ENCODE assay signal across 18 mouse cellular contexts in genomic region chr17:70807885-70808284, GRCm38 (mm10). TPM values are rescaled to one million over a fixed set of nuclear protein-coding genes. Genes with fewer than 3 reads are reported as not detected.
DNase-seq lines count a peak whose midpoint lies in the region; TF ChIP-seq lines count a peak whose summit lies in the region.
"Had no signal": no experiment of that assay in that cellular context is flagged by ENCODE, and none has a peak within 500 bp of the region (broad histone marks: within the 10 kb centered on the region; RNA-seq: fewer than 3 reads in every experiment).

No protein-coding gene starts in this region.

- H3K27ac ChIP-seq in ES-E14 (ENCODE audit: insufficient read depth, low read depth, low read length, poor library complexity, severe bottlenecking) = peak overlapping the region; percentile 28; the same call in 1 of the 2 replicates
- H3K27ac ChIP-seq: embryonic facial prominence, embryonic 10.5 days; embryonic facial prominence, embryonic 12.5 days; forebrain, embryonic 13.5 days; forebrain, embryonic 15.5 days had no signal

- H3K27me3 ChIP-seq in E14TG2a.4 (ENCODE audit: insufficient read depth, low read length) = no peaks in the 10 kb centered on the region
- H3K27me3 ChIP-seq: embryonic facial prominence, embryonic 12.5 days; forebrain, embryonic 13.5 days; forebrain, embryonic 15.5 days had no signal

- in situ Hi-C loops in ES-E14 (cut with MboI; ENCODE audit: low sequenced_read_pairs in 2 of 2, unreplicated experiment in 2 of 2) = no loop called here

- DNase-seq in A20 (ENCODE audit: low read depth, low spot score) (peak; percentile 86), ES-E14 (ENCODE audit: low read depth, low spot score) (no peak)
- DNase-seq in retina, postnatal 1 day = no peak
- DNase-seq in heart, postnatal 4 days = no peak
- DNase-seq: adrenal gland, adult 8-10 months; adrenal gland, postnatal 14 days; adrenal gland, postnatal 36 days; cerebellum, adult 11-12 months; cerebellum, adult 2 months; cerebellum, adult 9-10 months; cerebellum, postnatal 10 days; cerebellum, postnatal 25 days; forebrain, postnatal 0 days had no signal

- H3K4me1 ChIP-seq in E14TG2a.4 (replicated peaks; ENCODE audit: low read depth, low read length) (peaks cover 74% of the 10 kb centered on the region), ES-E14 (ENCODE audit: control insufficient read depth in 2 of 2, insufficient read depth in 2 of 2, low read length in 2 of 2, poor library complexity in 1 of 2) (peaks cover 3 to 24% of the 10 kb centered on the region in 2 experiments; a peak in 1 of 4 replicates)
- H3K4me1 ChIP-seq: forebrain, embryonic 13.5 days; forebrain, embryonic 15.5 days had no signal

- TF ChIP-seq CTCF in E14TG2a.4 (conservative IDR thresholded peaks at IDR 0.05; ENCODE audit: low read length) = no peak

- H3K9ac ChIP-seq in ES-E14 (ENCODE audit: insufficient read depth, low read depth, low read length, poor library complexity, severe bottlenecking) = no peak overlapping the region
- H3K9ac ChIP-seq: embryonic facial prominence, embryonic 12.5 days; forebrain, embryonic 13.5 days; forebrain, embryonic 15.5 days; forebrain, postnatal 0 days had no signal

- H3K9me3 ChIP-seq in E14TG2a.4 (ENCODE audit: low read length) = no peaks in the 10 kb centered on the region
- H3K9me3 ChIP-seq in ES-E14 (ENCODE audit: control insufficient read depth, insufficient read depth, low read depth, low read length) = no peaks in the 10 kb centered on the region
- H3K9me3 ChIP-seq: embryonic facial prominence, embryonic 10.5 days; embryonic facial prominence, embryonic 12.5 days; forebrain, embryonic 13.5 days; forebrain, embryonic 15.5 days had no signal

- peak overlapping the region; percentile 60 for H3K4me3 ChIP-seq in E14TG2a.4 (replicated peaks; ENCODE audit: low read length)
- H3K4me3 ChIP-seq in ES-E14 (ENCODE audit: insufficient read depth in 1 of 2, low read depth in 1 of 2, low read length in 2 of 2, poor library complexity in 1 of 2, severe bottlenecking in 1 of 2) = no peak overlapping the region
- H3K4me3 ChIP-seq: embryonic facial prominence, embryonic 10.5 days; embryonic facial prominence, embryonic 12.5 days; forebrain, embryonic 13.5 days; forebrain, embryonic 15.5 days had no signal

- H3K36me3 ChIP-seq in E14TG2a.4 (ENCODE audit: insufficient read depth, low read length) (peaks cover 13% of the 10 kb centered on the region), ES-E14 (ENCODE audit: control insufficient read depth, insufficient read depth, low read length, poor library complexity, severe bottlenecking) (no peaks in the 10 kb centered on the region)
- H3K36me3 ChIP-seq: embryonic facial prominence, embryonic 10.5 days; embryonic facial prominence, embryonic 12.5 days; forebrain, embryonic 15.5 days had no signal

TF ChIP-seq in ES-E14, 5 proteins besides CTCF, POLR2A, EP300 and RAD21:
- TF ChIP-seq MAFK (IDR thresholded peaks at IDR 0.05; ENCODE audit: insufficient read depth, low read depth, low read length) = no peak
- no peak for TF ChIP-seq ZC3H11A (IDR thresholded peaks at IDR 0.05; ENCODE audit: borderline replicate concordance, low read depth, low read length)
- no peak for TF ChIP-seq ZNF384 (IDR thresholded peaks at IDR 0.05; ENCODE audit: low read depth, low read length)
- no peak for TF ChIP-seq CHD2 (IDR thresholded peaks at IDR 0.05; ENCODE audit: low read depth, low read length)

RNA-seq across cellular contexts. Expression of gene Tgif1, which starts 45.5 kb away (rescaled TPM):
- total RNA-seq in ES-E14 (2012; rRNA removed) = 74.6 and 87.1 TPM in 2 replicates
- 10 to 100 TPM; 13.7 to 15.5 TPM for total RNA-seq in heart, postnatal 4 days (2021)
